Mouse (Mus musculus) left cerebral cortex, adult 18-20 months (tissue): Measurements from ENCODE around the gene Ube2z. TPM values are rescaled to one million over a fixed set of nuclear protein-coding genes. Genes with fewer than 3 reads are reported as not detected.
"Not testable (repeated sequence)": the region's sequence is repeated elsewhere in the genome, so short reads cannot be mapped to it uniquely, and the experiment has no call there.

ENCODE experiments used
- DNase-seq, 2 experiments: peaks; one replicate each; pipeline ENCODE4 v3.0.0; 2021 to 2022; ENCODE audit warnings: low spot score in 2 of 2, mixed read lengths in 1 of 2
- long read RNA-seq, 2 experiments: library from polyadenylated mRNA; stranded (forward); transcript quantifications; one replicate each; pipeline ENCODE4 v2.0.0; 2021
- total RNA-seq, 2 experiments: library from RNA; stranded (reverse); gene quantifications; 2 replicates each; pipeline ENCODE4 v1.2.3; 2021

Gene Ube2z
- 10 to 100 TPM; 61.9 to 63.1 TPM for total RNA-seq
- long read RNA-seq, experiment 1, transcript Ube2z-201 (7 exons, 3,997 nt) = major isoform, 120 of 132 reads
- long read RNA-seq, experiment 1, partial matches to known transcripts = 3 of 132 reads
- long read RNA-seq, experiment 1, other reads (novel, unspliced or antisense) = 9 of 132 reads
- long read RNA-seq, experiment 2, transcript Ube2z-201 (7 exons, 3,997 nt) = major isoform, 86 of 102 reads
- long read RNA-seq, experiment 2, partial matches to known transcripts = 4 of 102 reads
- long read RNA-seq, experiment 2, other reads (novel, unspliced or antisense) = 12 of 102 reads

- DNase-seq = peak; percentile 98 to 99
These were observed at the start of gene Ube2z for GRCm38 (mm10) chr11:96065215-96065911. Gene Ube2z, minus strand, starts transcription at chr11:96065388.

- no peak for DNase-seq
These were observed 48.9 kb upstream of the Ube2z start for GRCm38 (mm10) chr11:96114077-96114476.

- DNase-seq = no peak
These were observed 46.6 kb upstream of the Ube2z start, which contains the start of gene Calcoco2 for GRCm38 (mm10) chr11:96111751-96112150. Gene Calcoco2, minus strand, starts transcription at chr11:96111964.

- not testable (repeated sequence) for DNase-seq
These were observed 45.8 kb upstream of the Ube2z start for GRCm38 (mm10) chr11:96110950-96111349.

- DNase-seq = no peak
These were observed 43.2 kb upstream of the Ube2z start for GRCm38 (mm10) chr11:96108376-96108775.

GRCm38 (mm10) chr11:96093361-96093760, 28.2 kb upstream of the Ube2z start:
- DNase-seq = peak; percentile 21 to 40

GRCm38 (mm10) chr11:96092674-96093291, 27.6 kb upstream of the Ube2z start:
- no peak for DNase-seq

- DNase-seq = no peak
These were observed 25.9 kb upstream of the Ube2z start for GRCm38 (mm10) chr11:96091073-96091472.

GRCm38 (mm10) chr11:96087981-96088380, 22.8 kb upstream of the Ube2z start:
- no peak for DNase-seq

GRCm38 (mm10) chr11:96082682-96083081, 17.5 kb upstream of the Ube2z start:
- no peak for DNase-seq

- no peak for DNase-seq
These were observed 15.5 kb upstream of the Ube2z start for GRCm38 (mm10) chr11:96080736-96081135.

GRCm38 (mm10) chr11:96076221-96077105, 11.3 kb upstream of the Ube2z start:
- DNase-seq = no peak

GRCm38 (mm10) chr11:96075509-96076220, 10.5 kb upstream of the Ube2z start, which contains the start of gene Atp5g1:
Gene Atp5g1, minus strand, starts transcription at chr11:96075670.
- peak; percentile 98 for DNase-seq

- DNase-seq = no peak
These were observed 10.0 kb upstream of the Ube2z start for GRCm38 (mm10) chr11:96075177-96075508.

- DNase-seq = peak; percentile 15 to 28
These were observed 9.4 kb upstream of the Ube2z start for GRCm38 (mm10) chr11:96074351-96075176.

GRCm38 (mm10) chr11:96073295-96073993, 8.3 kb upstream of the Ube2z start:
- DNase-seq = no peak

GRCm38 (mm10) chr11:96071013-96071412, 5.8 kb upstream of the Ube2z start:
- no peak for DNase-seq

- DNase-seq = no peak
These were observed 5.2 kb upstream of the Ube2z start for GRCm38 (mm10) chr11:96070353-96070752.

GRCm38 (mm10) chr11:96068231-96068630, 3.0 kb upstream of the Ube2z start:
- DNase-seq = no peak
